Mouse (Mus musculus) regulatory T cell (primary cell): Measurements from ENCODE around the gene Polr1e.
"Not testable (repeated sequence)": the region's sequence is repeated elsewhere in the genome, so short reads cannot be mapped to it uniquely, and the experiment has no call there.

ENCODE experiments used
- in situ Hi-C: fragments of 300-600 bp; cut with MboI, MseI; formaldehyde crosslinking; loops from one replicate; pipeline ENCODE4 v1.15.1; 2025; ENCODE audit warnings: high pct_unique_total_duplicates

Polr1e gene

DNA sequence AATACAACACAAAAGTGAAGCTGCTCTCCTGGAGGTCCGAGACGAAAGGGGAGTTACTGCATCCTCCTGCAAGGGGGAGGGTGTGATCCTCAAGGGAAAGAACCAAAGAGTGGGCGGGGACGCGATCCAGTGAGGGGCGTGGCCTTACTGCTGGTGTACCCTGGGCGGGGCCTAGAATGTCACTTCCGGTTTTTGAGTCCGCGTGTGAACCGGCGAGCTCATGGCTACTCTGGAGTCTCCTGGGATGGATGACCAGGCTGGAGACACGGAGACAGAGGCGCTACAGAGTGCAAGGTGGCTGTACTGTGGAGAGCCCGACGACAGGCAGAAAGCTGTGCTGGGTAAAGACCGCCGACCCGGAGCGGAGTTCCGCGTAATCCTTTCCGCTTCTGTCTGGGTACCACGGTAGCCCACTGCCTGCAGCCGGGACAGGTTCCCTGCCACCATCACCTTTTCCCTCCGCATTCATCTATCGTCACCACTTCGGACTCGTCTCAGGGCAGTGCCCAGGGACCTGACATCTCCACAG, at the start of gene Polr1e:
Gene Polr1e (plus strand): TSS at position 132 of the 529 bp plus-strand sequence.
- in situ Hi-C loops, result loop anchor here (5.0 kb wide), 1 partner anchor 84 kb away; no protein-coding TSS in a partner anchor

GRCm38 (mm10) chr4:44970056-44970455, 48.3 kb upstream of the Polr1e start:
- in situ Hi-C loops, result loop anchor here (5.0 to 10.0 kb wide), 2 partner anchors 42 to 135 kb away; partner anchors contain the start of genes Tomm5 and Zbtb5

- in situ Hi-C loops, result loop anchor here (5.0 to 10.0 kb wide), 2 partner anchors 42 to 134 kb away; partner anchors contain the start of genes Tomm5 and Zbtb5
Measured at GRCm38 (mm10) chr4:44970612-44971110, 47.7 kb upstream of the Polr1e start.

DNA sequence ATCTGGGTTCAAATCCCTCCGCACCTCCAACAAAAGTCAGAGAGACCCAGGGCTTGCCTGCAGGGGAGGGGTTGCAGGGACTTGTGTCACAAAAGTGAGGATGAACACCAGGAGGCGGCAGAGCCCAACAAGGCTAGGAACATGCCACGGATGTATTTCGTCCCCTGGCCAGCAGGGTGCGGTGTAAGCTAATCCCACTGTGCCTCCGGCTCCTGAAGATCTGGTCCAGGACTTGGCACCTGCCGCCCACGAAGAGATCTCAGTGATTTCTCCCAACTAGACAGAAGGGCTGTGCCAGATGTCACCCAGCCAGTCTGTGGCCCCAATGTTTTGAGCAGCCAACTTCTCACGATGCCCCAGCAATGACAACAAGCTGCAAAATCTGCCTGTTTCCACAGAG, 44.9 kb upstream of the Polr1e start:
- in situ Hi-C loops, result loop anchor here (5.0 to 10.0 kb wide), 2 partner anchors 39 to 131 kb away; partner anchors contain the start of genes Tomm5 and Zbtb5

DNA sequence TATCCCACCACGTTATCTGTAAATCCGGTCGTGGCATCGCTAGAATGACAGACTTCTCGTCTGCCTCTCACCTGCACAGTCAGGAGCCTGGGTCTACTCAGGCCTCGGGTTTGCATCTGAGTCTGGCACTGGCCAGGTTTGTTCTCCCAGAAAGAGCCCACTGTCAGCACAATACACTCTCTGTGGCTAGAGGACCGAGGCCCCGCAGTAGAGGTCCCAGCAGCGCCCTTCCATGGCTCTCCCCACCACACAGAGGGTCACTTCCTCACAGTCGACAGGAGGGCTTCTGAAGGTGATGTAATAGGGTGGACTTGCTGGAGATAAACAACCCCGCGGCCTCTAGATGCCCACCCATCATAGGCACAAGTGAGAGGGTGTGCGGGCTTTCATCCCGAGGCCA, 44.5 kb upstream of the Polr1e start:
- in situ Hi-C loops, result loop anchor here (5.0 to 10.0 kb wide), 2 partner anchors 38 to 131 kb away; partner anchors contain the start of genes Tomm5 and Zbtb5

DNA sequence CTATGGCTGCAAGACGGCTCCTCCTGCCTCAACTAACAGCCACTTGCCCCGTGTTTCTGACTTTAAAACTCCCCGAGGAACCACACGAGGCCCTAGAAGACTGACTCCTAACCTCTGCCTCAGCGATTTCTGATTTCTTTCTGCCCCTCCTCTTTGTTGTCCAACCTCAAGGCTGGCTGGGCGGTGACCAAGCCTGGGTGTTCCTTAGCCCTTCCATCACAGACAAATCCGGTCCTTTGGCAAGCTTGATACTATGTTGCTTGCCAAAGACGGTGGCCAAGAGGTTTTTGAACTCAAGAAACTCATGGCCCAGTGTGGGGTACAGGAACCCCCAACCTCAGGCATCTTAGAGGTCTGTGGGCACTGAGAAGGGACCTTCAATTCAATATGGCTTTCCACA, 44.1 kb upstream of the Polr1e start:
- in situ Hi-C loops, result loop anchor here (5.0 to 10.0 kb wide), 2 partner anchors 38 to 130 kb away; partner anchors contain the start of genes Tomm5 and Zbtb5

DNA sequence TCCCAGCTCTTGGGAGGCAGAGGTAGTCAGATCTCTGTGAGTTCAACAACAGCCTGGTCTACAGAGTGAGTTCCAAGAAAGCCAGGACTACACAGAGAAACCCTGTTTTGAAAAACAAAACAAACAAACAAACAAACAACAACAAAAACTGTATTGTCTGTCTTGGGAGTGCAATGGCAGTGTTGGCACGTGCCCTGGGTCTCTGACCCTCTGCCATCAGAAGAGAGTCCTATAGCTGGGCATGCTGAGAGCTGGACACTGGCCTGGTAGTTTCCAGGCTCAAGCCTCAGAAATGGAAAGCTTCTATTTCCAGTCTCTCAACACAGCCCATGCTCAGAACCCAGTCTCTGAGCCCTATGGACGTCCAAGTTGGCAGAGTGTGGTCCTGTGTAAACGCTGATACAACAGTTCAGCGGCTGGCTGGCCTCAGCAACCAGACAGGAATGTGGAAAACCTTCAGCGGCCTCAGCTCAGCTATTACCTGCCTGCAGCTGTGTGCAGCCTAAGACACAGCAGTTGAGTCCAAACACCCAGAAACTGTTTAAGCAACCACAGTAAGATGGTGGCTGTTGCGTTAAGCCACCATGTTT, 42.3 kb upstream of the Polr1e start:
- in situ Hi-C loops, result loop anchor here (10.0 kb wide), 1 partner anchor 129 kb away; the partner anchor contains the start of gene Tomm5

DNA sequence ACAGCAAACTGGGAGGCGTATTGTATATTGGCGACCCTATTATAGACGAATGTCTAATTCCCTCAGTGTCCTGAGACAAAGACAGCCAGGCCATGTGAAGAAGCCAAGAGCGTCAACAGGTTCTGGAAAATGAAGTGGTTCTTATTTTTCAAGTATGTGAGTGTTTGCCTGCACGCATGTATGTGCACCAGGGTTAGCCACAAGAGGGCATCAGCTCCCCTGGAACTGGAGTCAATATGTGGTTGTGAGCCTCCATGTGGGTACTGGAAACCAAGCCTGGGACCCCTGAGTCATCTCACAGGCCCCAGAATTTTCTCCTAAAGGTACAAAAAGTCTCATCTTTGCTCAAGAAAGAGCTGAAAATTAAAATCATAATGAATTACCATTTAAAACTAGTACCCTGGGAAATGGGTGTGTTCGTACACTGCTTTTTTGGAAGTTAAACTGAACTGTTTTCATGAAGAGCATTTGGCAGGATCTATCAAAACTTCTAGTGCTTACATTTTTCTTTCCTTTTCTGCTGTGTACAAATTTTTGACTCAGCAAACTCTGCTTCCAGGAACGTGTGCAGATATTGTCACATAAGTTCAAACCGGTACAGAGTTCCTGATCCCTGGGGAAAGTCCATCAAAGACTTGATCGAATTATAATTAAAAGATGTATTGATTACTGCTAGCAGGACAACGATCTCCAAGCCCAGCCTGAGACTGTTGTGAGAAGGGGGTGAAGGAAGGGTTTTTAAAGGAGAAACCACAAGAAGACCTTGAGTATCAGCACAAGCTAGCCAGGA, 41.3 kb upstream of the Polr1e start:
- in situ Hi-C loops, result loop anchor here (10.0 kb wide), 1 partner anchor 128 kb away; the partner anchor contains the start of gene Tomm5

DNA sequence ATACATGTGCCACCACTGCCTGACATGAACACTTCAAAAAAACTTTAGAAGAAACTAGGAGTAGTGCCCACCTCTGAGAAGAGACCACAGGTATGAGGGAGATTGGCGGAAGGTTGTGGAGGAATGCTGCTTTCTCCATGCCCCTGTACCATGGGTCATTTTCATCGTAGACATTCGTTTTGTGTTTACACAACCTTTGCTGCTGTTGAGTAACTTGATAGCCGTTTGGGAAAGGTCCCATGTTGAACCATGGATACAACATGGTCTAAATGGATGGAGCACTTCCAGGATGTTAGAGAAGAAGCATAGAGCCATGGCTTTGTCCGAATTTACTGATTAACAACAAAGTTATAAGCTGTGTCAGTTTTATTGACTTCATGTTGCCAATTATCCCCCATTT, 40.2 kb upstream of the Polr1e start:
- in situ Hi-C loops, result loop anchor here (10.0 kb wide), 1 partner anchor 127 kb away; the partner anchor contains the start of gene Tomm5

GRCm38 (mm10) chr4:44979794-44980338, 38.5 kb upstream of the Polr1e start:
- in situ Hi-C loops, result loop anchor here (10.0 kb wide), 1 partner anchor 125 kb away; the partner anchor contains the start of gene Tomm5

DNA sequence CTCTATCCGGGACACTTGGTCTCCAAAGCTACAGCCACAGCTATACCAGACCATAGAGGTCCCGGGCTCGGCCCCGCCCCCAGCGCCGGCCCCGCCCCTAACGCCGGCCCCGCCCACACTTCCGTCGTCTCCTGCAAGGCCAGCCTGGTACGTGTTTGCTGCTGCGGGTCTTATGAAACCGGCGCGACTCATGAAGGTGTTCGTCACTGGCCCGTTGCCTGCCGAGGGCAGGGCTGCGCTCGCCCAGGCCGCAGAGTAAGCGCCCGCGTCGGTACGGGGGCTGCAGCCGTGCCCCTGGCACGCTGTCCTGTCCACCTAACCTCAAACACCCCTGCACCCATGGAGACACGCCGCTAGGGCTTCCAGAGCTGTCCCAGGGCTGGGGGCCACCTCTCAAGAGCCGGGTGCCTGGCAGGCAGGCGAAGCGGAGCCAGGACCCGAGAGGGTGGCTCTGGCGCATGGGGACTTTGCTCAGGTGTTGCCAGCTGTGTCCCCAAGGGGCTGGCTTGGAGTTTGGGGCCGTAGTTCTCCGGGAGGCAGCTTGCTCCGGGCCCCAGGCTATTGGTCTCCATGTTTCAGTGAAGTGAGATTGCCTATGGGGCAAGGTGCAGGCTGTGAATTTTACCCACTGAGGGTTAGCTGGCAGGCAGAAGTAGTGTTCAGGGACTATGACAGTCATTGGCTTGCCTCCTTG, 37.0 kb upstream of the Polr1e start, which contains the start of gene Grhpr:
Gene Grhpr (plus strand): TSS at position 116 of the 694 bp plus-strand sequence.
- in situ Hi-C loops, result no loop called here

DNA sequence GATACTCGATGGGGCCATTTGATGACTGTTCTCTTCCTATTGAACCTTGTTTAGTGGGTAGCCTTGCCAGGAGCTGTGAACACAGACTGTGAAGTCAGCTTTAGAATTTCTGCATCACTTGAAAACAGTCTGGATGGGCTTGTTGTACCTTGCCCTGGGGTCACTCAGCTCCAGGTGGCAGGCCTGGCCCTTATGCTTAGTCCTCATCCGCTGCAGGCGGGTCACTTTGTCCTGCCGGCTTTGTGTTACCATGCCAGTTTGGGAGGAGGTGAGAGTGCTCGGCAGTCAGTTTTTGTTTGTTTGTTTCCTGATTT, 36.5 kb upstream of the Polr1e start:
- in situ Hi-C loops, result no loop called here

- in situ Hi-C loops, result no loop called here
Measured at GRCm38 (mm10) chr4:44982440-44983130, 35.8 kb upstream of the Polr1e start.

DNA sequence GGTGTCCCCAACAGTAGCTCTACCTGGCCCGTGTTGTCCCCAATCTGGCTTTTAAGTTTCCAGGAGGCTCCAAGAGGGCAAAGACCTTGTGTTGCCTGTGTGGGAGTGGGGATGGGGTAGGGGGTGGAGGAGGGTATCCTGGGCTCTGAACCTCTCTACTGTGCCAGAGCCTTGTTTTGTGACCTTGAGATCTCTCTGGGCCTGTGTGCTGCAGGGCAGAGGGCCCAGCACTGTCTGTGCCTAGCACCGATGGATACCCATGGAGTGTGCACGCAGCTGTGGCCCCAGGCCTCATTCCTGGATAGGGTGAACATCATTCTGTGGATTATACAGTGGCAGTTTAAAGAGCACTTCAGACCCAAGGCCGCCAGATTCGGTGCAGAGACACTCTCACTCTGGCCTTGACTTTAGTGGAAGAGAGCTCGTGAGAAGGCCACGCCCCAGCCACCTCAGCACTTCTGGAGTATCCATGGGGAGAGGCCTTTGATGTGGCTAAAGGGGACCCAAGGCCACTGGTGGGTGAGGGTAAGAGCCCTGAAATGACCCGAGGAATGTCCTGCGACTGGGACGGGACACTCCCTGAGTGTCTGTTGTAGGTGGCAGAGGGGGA, 35.1 kb upstream of the Polr1e start:
- in situ Hi-C loops, result no loop called here

- in situ Hi-C loops, result no loop called here
Measured at GRCm38 (mm10) chr4:44990560-44990959, 27.8 kb upstream of the Polr1e start.

DNA sequence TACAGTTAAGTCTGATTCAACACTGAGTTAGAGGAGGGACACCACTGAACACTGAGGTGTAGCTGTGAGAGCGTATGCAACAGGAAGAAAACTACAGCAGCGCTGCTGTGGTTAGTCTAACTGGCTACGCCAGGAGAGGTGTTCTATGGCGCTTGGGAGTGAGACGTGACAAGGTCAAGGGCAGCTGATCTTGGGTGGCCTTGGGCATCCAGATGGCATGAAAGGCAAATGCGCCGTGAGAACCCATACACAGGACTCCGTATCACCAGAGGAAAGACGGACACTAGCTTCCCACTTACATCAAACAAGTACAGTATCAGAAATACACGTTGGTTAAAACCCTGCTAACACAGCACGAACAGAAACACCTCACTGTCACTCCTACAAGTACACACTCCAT, 26.1 kb upstream of the Polr1e start:
- in situ Hi-C loops, result not testable (repeated sequence)

DNA sequence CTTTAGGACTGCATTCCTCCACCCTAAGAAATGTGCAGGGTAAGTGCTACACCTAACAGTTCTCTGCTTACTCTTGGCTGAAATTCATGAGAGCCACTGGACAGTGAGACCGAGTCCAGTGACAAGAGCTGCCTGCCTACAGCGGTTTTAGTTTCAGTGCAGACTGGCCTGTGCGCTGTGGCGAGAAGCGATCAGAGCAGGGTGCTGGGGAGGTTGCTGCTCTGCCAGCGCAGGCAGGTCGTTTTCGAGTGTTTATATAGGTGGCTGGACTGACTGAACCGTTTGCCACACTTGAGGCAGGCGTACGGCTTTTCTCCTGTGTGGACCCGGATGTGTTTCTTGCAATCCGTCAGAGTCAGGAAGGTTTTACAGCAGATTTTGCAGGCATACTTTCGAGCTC, 25.2 kb upstream of the Polr1e start:
- in situ Hi-C loops, result not testable (repeated sequence)

DNA sequence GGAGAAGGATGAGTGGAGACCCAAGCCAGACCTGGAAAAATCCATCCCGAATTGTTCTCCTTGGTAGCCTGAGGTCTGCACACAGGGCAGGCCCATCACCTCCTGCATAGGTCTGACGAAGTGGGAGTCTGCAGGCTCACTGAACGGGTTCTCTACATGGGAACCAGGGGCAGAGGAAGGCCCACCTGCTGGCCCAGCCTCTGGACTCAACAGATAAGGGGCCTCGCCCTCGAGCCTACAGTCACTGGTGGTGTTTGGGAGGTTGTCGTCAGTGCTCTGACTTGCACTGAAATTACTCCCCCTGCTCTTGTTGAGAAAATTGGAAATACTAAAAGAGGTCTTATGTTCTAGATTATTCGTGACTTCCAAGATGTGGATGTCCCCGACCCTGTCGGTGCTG, 24.5 kb upstream of the Polr1e start:
- in situ Hi-C loops, result no loop called here

- in situ Hi-C loops, result no loop called here
Measured at GRCm38 (mm10) chr4:44994776-44995175, 23.6 kb upstream of the Polr1e start.

DNA sequence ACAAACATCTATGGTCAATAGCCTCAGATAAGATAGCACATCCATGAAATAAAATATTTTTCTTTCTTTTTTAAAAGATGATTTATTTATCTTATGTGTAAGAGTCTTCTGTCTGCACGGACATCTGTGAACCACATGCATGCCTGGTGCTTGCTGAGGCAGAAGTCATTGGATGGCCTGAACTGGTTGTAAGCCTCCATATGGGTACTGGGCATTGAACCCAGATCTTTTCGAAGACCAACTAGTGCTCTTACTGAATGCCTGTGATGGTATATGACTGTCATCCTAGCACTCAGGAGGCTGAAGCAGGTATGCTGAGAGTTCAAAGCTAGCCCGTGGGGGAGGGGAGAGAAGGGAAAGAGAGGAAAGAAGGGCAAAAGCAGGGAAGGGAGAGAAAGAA, 20.3 kb upstream of the Polr1e start:
- in situ Hi-C loops, result no loop called here
